Mouse (Mus musculus) stomach, postnatal 0 days (tissue): ENCODE measurements around the gene Vmn1r165. TPM values are rescaled to one million over a fixed set of nuclear protein-coding genes. Genes with fewer than 3 reads are reported as not detected.
"Not testable (repeated sequence)": the region's sequence is repeated elsewhere in the genome, so short reads cannot be mapped to it uniquely, and the experiment has no call there.

Source experiments
- ATAC-seq: fragments of 200-750 bp; cut with Nextera tagmentation; 2 replicates; pipeline ENCODE4 v1.8.0; 2017; ENCODE audit not compliant: low FRiP score, low TSS enrichment
- DNase-seq: peaks from one replicate; pipeline ENCODE4 v3.0.0-alpha.2; 2016; ENCODE audit warnings: low spot score
- H3K27ac ChIP-seq: fragments of 300-500 bp; sonication (generic); replicated peaks from 2 replicates; pipeline ENCODE4 v1.5.1; 2014; ENCODE audit warnings: mild to moderate bottlenecking, control low read depth
- H3K27me3 ChIP-seq: fragments of 300-500 bp; sonication (generic); 2 replicates; pipeline ENCODE4 v1.6.1; 2014; ENCODE audit warnings: low read length; ENCODE audit not compliant: control insufficient read depth, insufficient read depth
- H3K36me3 ChIP-seq: fragments of 300-500 bp; sonication (generic); 2 replicates; pipeline ENCODE4 v1.6.1; 2014; ENCODE audit warnings: low read length, mixed read lengths; ENCODE audit not compliant: control insufficient read depth, insufficient read depth
- H3K4me1 ChIP-seq: fragments of 300-500 bp; sonication (generic); replicated peaks from 2 replicates; pipeline ENCODE4 v1.6.1; 2014; ENCODE audit warnings: antibody characterized with exemption; ENCODE audit not compliant: control insufficient read depth, insufficient read depth
- H3K4me2 ChIP-seq: fragments of 300-500 bp; sonication (generic); replicated peaks from 2 replicates; pipeline ENCODE4 v1.6.1; 2014; ENCODE audit warnings: low read depth, mild to moderate bottlenecking, control low read depth, moderate library complexity
- H3K4me3 ChIP-seq: fragments of 300-500 bp; sonication (generic); 2 replicates; pipeline ENCODE4 v1.5.1; 2014; ENCODE audit warnings: low read depth, low read length, control low read depth
- H3K9ac ChIP-seq: fragments of 300-500 bp; sonication (generic); 2 replicates; pipeline ENCODE4 v1.6.1; 2014; ENCODE audit warnings: mild to moderate bottlenecking, low read length, control low read depth, mixed read lengths
- H3K9me3 ChIP-seq: fragments of 300-500 bp; sonication (generic); 2 replicates; pipeline ENCODE4 v1.6.1; 2016; ENCODE audit warnings: low read length; ENCODE audit not compliant: control insufficient read depth
- WGBS: fragments of 180-500 bp; shearing (Covaris S2); extraction: QIAGEN DNeasy Blood & Tissue Kit; methylation state at CpG from one replicate; pipeline ENCODE4 v1.1.7; 2014; 5-methylcytosine and 5-hydroxymethylcytosine counted together
- polyA plus RNA-seq: library from polyadenylated mRNA; unstranded; fragments of >200 nt; fragmentation: Nextera tagmentation; extraction: Ambion mirVana; gene quantifications from 2 replicates; pipeline ENCODE4 v1.2.1, GENCODE M21; 2015

Gene Vmn1r165
- not detected in 2 replicates for polyA plus RNA-seq

GRCm38 (mm10) chr7:23217032-23217431 lies at the start of gene Vmn1r165:
Vmn1r165 (plus strand) TSS chr7:23217332.
- H3K4me3 ChIP-seq, DNase-seq, H3K4me2 ChIP-seq, ATAC-seq, H3K9ac ChIP-seq, H3K27me3 ChIP-seq, H3K27ac ChIP-seq, H3K9me3 ChIP-seq, H3K36me3 ChIP-seq, H3K4me1 ChIP-seq: not testable (repeated sequence)
- no CpG with 5 or more reads among the region's 3 CpGs for WGBS

- H3K4me1 ChIP-seq, H3K27me3 ChIP-seq, ATAC-seq, H3K9ac ChIP-seq, H3K36me3 ChIP-seq, H3K27ac ChIP-seq, H3K9me3 ChIP-seq, H3K4me3 ChIP-seq, H3K4me2 ChIP-seq, DNase-seq: not testable (repeated sequence)
- WGBS = no CpG with 5 or more reads among the region's 2 CpGs
Observed at GRCm38 (mm10) chr7:23251582-23251981, 34.5 kb downstream of the Vmn1r165 start, which contains the start of gene Vmn1r166. Vmn1r166 (minus strand) TSS chr7:23251682.

Other genes with a start within 250 kb of the Vmn1r165 start
- gene Gm4214, start 232.7 kb upstream of the Vmn1r165 start, polyA plus RNA-seq = not detected in 2 replicates
- not detected in 2 replicates for gene Gm4216, start 197.4 kb upstream of the Vmn1r165 start, polyA plus RNA-seq
- not detected in 2 replicates for gene Vmn1r163, start 161.8 kb upstream of the Vmn1r165 start, polyA plus RNA-seq
- gene Gm8720, start 149.9 kb upstream of the Vmn1r165 start, polyA plus RNA-seq = not detected in 2 replicates
- not detected in 2 replicates for gene Gm10662, start 72.9 kb upstream of the Vmn1r165 start, polyA plus RNA-seq
- gene Vmn1r166, start 34.4 kb downstream of the Vmn1r165 start, polyA plus RNA-seq = not detected in 2 replicates
- not detected in 2 replicates for gene Gm6902, start 61.6 kb downstream of the Vmn1r165 start, polyA plus RNA-seq
- not detected in 2 replicates for gene Nlrp4e, start 83.9 kb downstream of the Vmn1r165 start, polyA plus RNA-seq
- gene Nlrp5, start 168.6 kb downstream of the Vmn1r165 start, polyA plus RNA-seq = not detected in 2 replicates